Mouse (Mus musculus) G1E (cell line): ENCODE data around the gene Plcd1. TPM values are rescaled to one million over a fixed set of nuclear protein-coding genes. Genes with fewer than 3 reads are reported as not detected.
A peak's percentile ranks its signal among the peaks of the same experiment; 100 is the strongest.

Experiments
- ATAC-seq: 2 replicates; pipeline ENCODE4 v1.8.0; 2016; ENCODE audit warnings: mild to moderate bottlenecking; ENCODE audit not compliant: insufficient number of reproducible peaks, poor library complexity, low FRiP score, severe bottlenecking; ENCODE audit errors: extremely low read depth
- DNase-seq: peaks from one replicate; pipeline ENCODE4 v3.0.0; 2012; ENCODE audit warnings: low spot score
- H3K27me3 ChIP-seq: 2 replicates; pipeline ENCODE4 v1.6.1; 2012; ENCODE audit warnings: mild to moderate bottlenecking, low read length, inconsistent platforms; ENCODE audit not compliant: insufficient read depth
- H3K36me3 ChIP-seq: replicated peaks from 2 replicates; pipeline ENCODE3; 2012; ENCODE audit warnings: mild to moderate bottlenecking, inconsistent platforms
- H3K4me1 ChIP-seq: 2 replicates; pipeline ENCODE4 v1.6.1; 2012; ENCODE audit warnings: low read depth, low read length, inconsistent platforms, mixed read lengths; ENCODE audit not compliant: insufficient read depth
- H3K4me3 ChIP-seq: 2 replicates; pipeline ENCODE4 v1.5.1; 2012; ENCODE audit warnings: low read depth, mild to moderate bottlenecking, inconsistent platforms, low read length, moderate library complexity, mixed read lengths
- H3K9me3 ChIP-seq: replicated peaks from 2 replicates; pipeline ENCODE4 v1.6.1; 2012; ENCODE audit warnings: inconsistent platforms
- CTCF ChIP-seq: IDR thresholded peaks from 2 replicates; pipeline ENCODE4 v1.5.1; 2012; ENCODE audit warnings: low read depth, low read length, inconsistent platforms, mixed read lengths
- GATA1 ChIP-seq: IDR thresholded peaks from 2 replicates; pipeline ENCODE4 v1.6.1; 2012; ENCODE audit warnings: borderline replicate concordance, low read length, inconsistent platforms, mixed read lengths
- GATA2 ChIP-seq: IDR thresholded peaks from 2 replicates; pipeline ENCODE4 v1.6.1; 2012; ENCODE audit warnings: low read depth, low read length, inconsistent platforms, borderline replicate concordance
- POLR2AphosphoS5 ChIP-seq: IDR thresholded peaks from 2 replicates; pipeline ENCODE4 v1.6.1; 2012; ENCODE audit warnings: low read depth, low read length, inconsistent platforms; ENCODE audit not compliant: insufficient replicate concordance
- TAL1 ChIP-seq: conservative IDR thresholded peaks from 2 replicates; pipeline ENCODE4 v1.6.1; 2012; ENCODE audit warnings: low read depth, low read length, inconsistent platforms, mixed read lengths
- polyA plus RNA-seq: library from polyadenylated mRNA; stranded (reverse); fragments of >175 nt; gene quantifications from 2 replicates; pipeline ENCODE4 v1.2.3, GENCODE M21; 2012
- total RNA-seq, 2 experiments: library from RNA; stranded (forward) in 1 of 2; stranded (reverse) in 1 of 2; fragments of 200-1000 nt in 1 of 2; fragments of >200 nt in 1 of 2; fragmentation: Nextera tagmentation in 1 of 2; gene quantifications; 2 replicates each; pipeline ENCODE4 v1.2.3; 2014 to 2017

Plcd1 gene
- total and polyA plus RNA-seq, 3 experiments, result not detected

DNA sequence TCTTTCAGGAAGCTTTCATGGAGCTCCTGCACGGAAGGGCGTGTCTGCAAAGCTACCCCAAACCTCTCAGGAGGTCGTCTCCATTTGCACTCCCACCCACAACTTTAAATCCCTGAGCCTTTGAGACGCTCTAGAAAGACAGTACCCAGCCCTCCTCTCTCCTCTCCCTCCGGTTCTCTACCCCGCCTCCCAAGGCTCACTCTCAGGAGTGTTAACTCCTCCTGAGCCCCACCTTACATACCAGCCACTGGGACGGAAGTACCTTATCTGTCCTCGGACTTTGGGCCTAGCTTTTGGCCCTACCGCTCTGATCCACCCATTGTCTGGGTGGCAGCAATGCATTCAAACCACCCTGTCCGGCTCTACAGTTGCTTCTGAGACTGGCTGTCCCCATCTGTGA is 9.3 kb downstream of the Plcd1 start:
- TF ChIP-seq POLR2AphosphoS5 (no peak), GATA1 (no peak), GATA2 (no peak), TAL1 (no peak), CTCF (no peak)
- Histone ChIP-seq H3K4me1 (no peaks in the 10 kb centered on the region), H3K4me3 (no peak overlapping the region), H3K36me3 (no peaks in the 10 kb centered on the region), H3K9me3 (peaks cover 92% of the 10 kb centered on the region), H3K27me3 (peaks cover 4% of the 10 kb centered on the region; the same call in 1 of the 2 replicates)
- DNase-seq (no peak), ATAC-seq (no peak)

DNA sequence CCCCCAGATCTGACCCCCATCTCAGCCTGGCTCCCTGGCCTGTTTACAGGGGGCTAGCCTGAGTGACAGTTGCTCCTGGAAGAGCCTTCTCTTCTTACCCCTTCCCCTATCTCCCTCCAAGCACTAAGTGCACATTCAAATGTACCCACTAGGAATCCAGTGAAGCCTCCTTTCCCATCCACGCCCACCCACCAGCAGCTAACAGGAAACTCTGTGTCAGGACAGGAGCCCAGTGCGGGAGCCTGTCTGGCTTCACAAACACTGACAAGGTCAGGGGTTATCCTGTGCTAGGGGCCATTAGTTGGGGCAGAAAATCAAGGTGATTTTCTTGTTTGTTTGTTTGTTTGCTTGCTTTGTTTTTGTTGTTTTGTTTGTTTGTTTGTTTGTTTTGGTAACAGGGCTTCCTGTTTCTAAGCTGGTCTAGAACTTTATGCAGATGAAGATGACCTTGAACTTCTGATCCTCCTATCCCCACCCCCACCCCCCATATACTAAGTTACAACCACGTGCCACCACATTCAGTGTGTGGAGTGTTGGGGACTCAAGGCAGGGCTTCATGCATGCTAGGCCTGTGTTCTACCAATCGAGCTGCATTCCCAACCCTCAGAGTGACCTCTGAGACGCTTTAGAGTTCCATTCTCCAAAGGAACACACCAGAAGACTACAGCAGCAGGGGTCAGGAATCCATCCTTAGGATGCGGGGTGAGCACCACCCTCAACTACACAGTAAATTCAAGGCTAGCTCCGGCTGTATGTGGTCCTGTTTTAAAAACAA is 10.5 kb downstream of the Plcd1 start:
- peaks cover 4% of the 10 kb centered on the region; the same call in 1 of the 2 replicates for H3K27me3 ChIP-seq
- ATAC-seq, result no peak
- no peaks in the 10 kb centered on the region for H3K4me1 ChIP-seq
- H3K4me3 ChIP-seq, result no peak overlapping the region
- TF ChIP-seq TAL1 (no peak), GATA2 (no peak), POLR2AphosphoS5 (no peak), CTCF (no peak), GATA1 (no peak)
- H3K36me3 ChIP-seq, result no peaks in the 10 kb centered on the region
- DNase-seq, result no peak
- peaks cover 88% of the 10 kb centered on the region for H3K9me3 ChIP-seq

DNA sequence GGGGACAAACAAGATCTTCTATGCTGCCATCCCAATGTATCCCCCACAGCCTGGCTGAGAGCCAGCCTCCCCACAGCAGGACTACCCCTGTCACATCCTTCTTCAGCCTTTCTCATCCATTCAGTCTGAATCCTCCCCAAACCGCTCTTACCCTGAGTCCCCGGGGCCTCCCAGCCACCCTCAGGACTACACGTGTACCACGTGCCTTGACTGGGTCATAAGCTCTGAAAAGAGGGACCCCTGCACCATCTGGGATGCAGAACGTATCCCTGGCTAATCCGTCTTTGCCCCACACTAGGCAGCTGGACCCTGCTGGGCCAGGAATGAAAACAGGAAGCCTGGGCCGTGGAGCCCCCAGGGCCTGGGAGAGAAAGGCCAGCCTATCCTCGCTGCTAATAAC is 11.3 kb downstream of the Plcd1 start:
- DNase-seq (no peak), ATAC-seq (no peak)
- TF ChIP-seq CTCF (no peak), POLR2AphosphoS5 (no peak), GATA2 (no peak), TAL1 (no peak), GATA1 (no peak)
- H3K9me3 ChIP-seq, result peaks cover 86% of the 10 kb centered on the region
- peaks cover 4% of the 10 kb centered on the region; the same call in 1 of the 2 replicates for H3K27me3 ChIP-seq
- no peaks in the 10 kb centered on the region for H3K36me3 ChIP-seq
- H3K4me3 ChIP-seq, result no peak overlapping the region
- no peaks in the 10 kb centered on the region for H3K4me1 ChIP-seq

DNA sequence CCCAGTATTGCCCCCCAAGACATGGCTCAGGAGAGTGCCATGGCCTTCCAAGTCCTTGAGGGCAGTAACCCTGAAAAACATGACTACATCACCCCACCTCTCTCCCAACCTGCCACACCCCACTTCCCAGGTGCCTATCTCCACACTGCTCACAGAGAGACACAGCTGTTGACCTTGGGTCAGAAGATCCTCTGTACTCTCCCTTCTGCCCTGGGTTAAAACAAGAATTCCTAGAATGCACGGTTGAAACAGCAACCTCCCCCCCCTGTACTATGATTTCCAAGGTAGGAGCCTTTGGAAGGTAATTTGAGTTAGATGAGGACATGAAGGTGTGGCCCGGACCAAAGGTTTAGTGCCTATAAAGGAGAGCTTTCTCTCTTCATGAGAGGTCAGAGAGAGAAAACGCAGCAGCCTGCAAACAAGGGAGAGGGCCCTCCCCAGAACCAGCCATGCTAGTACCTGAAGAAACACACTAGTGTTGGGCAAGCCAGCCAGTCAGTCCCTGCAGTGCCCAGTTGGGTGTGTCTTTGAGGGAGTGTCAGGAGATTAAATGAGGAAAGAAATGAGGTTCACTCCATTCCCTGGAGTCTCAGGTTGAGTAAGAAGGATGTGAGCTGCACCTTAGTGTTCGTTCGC is 13.1 kb downstream of the Plcd1 start:
- Histone ChIP-seq H3K9me3 (peaks cover 86% of the 10 kb centered on the region), H3K36me3 (no peaks in the 10 kb centered on the region), H3K4me1 (no peaks in the 10 kb centered on the region), H3K27me3 (peaks cover 4% of the 10 kb centered on the region; the same call in 1 of the 2 replicates), H3K4me3 (no peak overlapping the region)
- TF ChIP-seq GATA2 (no peak), POLR2AphosphoS5 (no peak), GATA1 (no peak), CTCF (no peak), TAL1 (no peak)
- DNase-seq (no peak), ATAC-seq (no peak)

DNA sequence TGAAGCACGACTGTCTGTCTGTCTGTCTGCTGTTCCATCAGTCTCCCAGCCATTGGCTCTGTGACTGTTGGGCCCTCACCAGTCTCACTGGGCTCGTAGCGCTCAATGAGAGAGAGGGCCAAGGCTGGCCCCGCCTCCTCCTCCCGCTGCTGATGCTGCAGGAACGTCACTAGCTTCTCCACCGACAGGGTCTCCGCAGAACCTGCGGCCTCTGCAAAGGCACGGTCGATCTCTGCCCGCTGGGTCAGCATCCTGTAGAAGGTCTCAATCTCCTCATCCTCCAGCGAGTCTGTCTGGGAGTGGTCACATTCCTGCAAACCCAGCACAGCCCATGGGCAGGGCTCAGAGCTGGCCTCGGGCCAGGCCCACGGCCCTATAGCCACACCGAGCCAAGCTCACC is 17.6 kb downstream of the Plcd1 start:
- peak overlapping the region; percentile 23; the same call in 1 of the 2 replicates for H3K4me3 ChIP-seq
- no peaks in the 10 kb centered on the region for H3K4me1 ChIP-seq
- peaks cover 89% of the 10 kb centered on the region for H3K9me3 ChIP-seq
- ATAC-seq, result no peak
- no peak for DNase-seq
- no peaks in the 10 kb centered on the region for H3K36me3 ChIP-seq
- no peak for TF ChIP-seq POLR2AphosphoS5
- no peak for TF ChIP-seq GATA1
- TF ChIP-seq TAL1, result no peak
- TF ChIP-seq CTCF, result no peak
- no peak for TF ChIP-seq GATA2
- H3K27me3 ChIP-seq, result no peaks in the 10 kb centered on the region; the same call in 1 of the 2 replicates

DNA sequence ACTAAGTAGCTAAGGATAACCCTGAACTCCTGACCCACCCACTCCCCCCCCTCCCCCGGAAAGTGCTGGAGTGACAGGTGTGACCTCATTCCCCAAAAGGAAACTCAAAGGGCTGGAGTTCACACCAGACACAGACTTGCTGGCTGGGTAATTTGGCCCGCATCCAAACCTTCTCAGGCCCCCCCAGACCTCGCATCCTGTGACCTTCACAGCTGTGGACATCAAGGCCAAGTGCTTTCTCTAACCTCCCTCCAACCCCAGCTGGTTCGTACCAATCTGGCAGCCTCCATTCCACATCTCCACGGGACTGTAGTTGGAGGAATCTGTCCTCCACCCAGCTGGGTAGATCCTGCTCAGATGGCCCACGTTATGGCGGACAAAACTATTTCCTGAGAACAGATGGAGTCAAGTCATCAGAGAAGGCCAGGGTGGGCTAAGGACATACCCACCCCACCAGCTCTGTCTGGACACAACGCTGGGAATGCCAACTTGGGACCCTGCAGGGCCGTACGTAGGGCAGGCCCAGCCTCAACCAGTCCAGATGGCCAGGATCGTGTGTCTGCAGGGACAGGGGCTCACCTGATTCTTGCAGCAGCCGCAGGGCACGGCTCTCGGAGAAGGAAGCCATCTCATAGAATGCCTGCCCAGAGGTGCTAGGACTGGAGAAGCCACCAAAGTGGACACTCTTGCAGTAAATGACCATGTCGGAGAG is 20.0 kb downstream of the Plcd1 start:
- TF ChIP-seq CTCF (no peak), POLR2AphosphoS5 (no peak)
- no peaks in the 10 kb centered on the region; the same call in 1 of the 2 replicates for H3K27me3 ChIP-seq
- no peaks in the 10 kb centered on the region; the same call in 1 of the 2 replicates for H3K4me1 ChIP-seq
- no peaks in the 10 kb centered on the region for H3K36me3 ChIP-seq
- peaks cover 92% of the 10 kb centered on the region for H3K9me3 ChIP-seq
- DNase-seq (no peak), ATAC-seq (no peak)
- no peak overlapping the region for H3K4me3 ChIP-seq
